Mouse (Mus musculus): Measurements from ENCODE around the gene Nfatc2.

Gene Nfatc2

DNA sequence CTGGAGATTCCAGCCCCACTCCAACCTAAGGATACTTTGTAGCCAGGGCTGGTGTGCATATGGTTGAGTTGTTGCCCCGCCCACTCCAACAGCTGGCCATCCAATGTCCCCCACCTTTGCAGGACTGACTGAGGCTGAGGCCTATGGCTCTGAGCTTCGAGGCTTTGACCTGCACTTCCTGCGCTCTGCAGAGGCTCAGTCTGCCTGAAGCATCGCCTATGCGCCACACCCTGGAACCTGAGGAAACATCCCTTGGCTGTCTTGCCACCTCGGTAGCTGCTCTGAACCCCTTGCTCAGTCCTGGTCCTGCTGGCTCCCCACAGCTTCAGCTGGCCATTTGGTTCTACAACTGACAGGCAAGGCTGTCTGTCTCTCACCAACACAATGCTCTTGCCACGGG is 24.1 kb downstream of the Nfatc2 start:
- DNase-seq (ENCODE audit: low read depth): no peak

DNA sequence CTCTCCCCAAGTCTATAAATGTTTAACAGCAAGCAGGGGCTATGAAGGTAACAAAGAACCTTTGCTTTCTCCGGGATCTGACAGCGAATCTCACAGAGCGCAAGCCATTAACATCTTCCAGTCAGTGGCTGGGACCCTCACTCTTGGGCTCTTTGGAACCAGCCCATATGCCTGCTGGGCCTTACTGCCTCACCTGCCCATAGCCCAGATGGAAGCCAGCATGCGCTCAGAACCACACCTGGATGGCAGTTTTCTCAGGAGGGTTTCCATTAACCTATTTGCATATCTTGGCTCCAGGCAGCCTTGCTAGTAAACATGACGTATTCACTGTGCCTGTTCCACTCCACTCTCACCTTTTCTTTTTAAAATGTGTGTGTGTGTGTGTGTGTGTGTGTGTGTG is 25.6 kb downstream of the Nfatc2 start:
- DNase-seq (ENCODE audit: low read depth): no peak

GRCm38 (mm10) chr2:168574934-168575333 is 26.5 kb downstream of the Nfatc2 start:
- no peak for DNase-seq (ENCODE audit: low read depth)

DNA sequence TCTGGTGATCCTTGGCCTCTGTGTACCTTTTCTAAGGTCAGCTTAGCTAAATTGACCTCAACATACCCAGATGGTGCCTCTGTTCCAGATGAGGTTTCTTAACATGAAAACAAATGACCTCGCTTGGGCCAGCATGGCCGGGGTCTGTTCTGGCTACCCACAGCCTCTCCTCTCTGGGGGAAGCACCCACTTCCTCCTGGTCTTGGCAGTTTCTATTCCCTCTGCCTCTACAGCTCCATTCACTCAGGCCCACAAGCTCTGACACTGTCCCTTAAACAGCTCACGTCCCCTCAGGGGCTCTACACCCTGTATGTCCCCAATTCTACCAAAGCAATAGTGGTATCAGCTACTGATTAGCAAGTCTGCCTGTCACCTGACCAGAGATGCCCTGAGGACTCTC is 27.6 kb downstream of the Nfatc2 start:
- DNase-seq (ENCODE audit: low read depth): no peak

DNA sequence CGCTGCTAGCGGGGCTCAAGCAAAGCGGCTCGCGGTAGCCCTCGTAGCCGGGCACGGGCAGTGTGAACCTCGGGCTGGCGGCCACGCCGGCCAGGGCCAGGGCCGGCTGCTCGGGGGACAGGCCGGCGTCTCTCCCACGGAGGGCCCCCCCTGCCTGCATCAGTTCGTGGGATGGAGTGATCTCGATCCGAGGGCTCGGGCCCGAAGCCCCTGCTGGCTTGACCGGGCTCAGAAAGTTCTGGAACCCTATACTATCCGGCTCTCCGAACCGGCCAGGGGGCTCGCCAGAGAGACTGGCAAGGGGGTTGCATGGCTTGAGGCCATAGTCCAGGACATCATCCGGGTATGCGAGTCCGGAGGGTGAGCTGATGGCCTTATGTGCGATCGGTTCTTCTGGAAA is 30.2 kb downstream of the Nfatc2 start:
- no peak for DNase-seq (ENCODE audit: low read depth)

DNA sequence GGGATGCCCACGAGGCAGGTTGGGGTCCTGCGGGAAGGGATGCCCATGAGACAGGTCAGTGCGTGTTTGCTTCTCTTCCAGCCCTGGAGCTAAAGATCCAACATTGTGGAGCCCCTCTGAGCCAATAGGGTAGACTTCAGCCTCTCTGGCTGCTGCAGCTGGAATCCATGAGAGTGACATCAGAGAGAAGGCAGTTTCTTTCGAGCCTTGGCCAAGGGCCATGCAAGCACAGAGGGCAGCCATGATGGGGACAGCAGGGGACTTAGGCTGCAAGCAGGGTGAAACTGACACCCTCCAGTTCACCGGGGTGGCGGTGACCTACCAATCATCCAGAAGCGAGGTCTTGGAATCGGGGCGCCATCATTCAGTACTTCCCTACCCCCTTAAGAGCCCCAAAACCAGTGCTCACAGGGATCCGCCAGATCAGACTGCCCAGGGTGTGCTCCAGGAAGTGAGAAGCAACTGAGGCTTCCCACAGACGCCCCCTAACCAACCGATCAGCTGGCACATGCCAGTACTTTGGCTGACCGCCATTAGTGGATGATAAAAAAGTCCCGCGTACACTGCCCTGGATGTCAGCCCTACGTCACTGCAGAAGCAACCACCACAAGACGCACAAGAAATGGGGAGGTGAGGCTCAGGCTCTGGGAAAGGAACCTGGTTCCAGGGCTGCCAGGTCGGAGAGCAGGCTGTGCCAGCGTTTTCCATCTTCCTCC is 35.8 kb downstream of the Nfatc2 start:
- no peak for DNase-seq (ENCODE audit: low read depth)

DNA sequence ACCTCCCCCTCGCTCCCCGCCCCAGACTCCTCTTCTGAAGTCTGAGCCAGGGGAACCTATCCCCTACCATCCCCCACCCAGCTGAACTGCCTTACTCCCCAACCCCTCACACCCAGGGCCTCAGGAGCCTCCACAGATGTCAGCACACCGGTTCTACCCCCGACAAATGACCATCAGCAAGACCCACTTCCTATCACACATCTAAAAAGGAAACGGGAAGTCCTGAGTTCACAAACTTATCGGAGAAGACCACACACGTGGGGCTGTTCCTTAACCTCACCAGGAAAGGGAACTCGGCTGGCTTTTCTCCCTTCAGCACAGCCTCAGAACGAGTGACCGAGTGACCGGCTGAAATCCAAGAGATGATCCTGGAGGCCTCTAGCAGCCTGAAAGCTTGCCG is 38.3 kb downstream of the Nfatc2 start:
- DNase-seq (ENCODE audit: low read depth): no peak

- no peak for DNase-seq (ENCODE audit: low read depth)
These were observed 44.4 kb downstream of the Nfatc2 start for GRCm38 (mm10) chr2:168557035-168557434.

DNA sequence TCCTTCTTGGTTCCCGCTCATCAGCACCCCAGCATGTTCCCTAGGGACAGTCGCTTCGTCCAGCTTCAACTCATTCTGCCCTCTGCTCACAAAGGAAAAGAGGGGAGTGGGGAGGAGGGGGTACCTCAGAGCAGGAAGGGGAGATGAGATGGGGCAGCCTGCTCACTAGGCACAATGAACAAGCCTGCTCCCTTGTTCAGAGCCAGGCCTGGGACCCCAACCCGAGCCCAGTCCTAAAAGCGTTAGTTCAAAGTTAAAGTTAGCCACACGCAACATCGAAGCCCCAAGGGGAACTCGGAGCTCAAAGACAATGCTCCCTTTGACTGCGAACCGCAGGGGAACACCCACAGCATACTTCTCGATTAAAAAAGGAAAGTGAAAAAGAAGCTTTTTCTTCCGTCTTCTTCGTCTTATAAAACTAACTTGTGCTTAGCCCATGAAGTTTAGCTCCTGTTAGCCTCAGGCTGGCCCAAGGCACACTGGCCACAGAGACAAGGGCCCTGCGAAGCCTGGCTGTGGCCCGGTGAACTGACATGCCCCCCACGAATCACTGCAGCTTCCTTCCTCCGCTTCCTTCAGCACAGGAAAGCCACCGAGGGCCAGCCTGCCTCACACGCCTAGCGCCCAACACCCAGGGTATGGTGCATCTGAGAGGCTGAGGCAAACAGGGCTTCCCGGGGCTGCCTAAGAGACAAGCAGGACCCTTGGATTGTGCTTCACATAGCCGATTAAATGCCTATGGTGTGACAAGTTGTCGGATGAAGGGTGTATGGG is 45.4 kb downstream of the Nfatc2 start:
- DNase-seq (ENCODE audit: low read depth): no peak

DNA sequence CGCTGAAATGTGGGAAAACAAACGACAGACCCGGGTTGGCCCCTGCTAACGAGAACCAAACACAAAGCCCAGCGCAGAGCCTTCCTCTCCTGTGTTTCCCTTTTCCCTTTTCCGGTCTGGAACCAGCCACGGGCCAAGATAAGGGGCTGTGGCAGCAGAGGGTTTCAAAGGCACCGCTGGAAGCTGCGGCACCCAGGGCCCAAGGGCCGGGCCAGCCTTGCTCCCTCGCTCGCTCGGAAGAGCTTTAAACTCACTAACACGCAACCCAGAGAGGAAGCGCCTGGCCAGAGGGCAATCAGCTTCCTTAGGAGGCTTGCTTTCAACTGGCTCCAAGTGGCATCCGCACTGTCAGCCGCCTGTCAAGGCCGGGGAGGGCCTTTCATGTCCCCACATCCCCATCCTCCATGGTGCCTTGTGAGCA is 47.9 kb downstream of the Nfatc2 start:
- DNase-seq (ENCODE audit: low read depth): no peak

DNA sequence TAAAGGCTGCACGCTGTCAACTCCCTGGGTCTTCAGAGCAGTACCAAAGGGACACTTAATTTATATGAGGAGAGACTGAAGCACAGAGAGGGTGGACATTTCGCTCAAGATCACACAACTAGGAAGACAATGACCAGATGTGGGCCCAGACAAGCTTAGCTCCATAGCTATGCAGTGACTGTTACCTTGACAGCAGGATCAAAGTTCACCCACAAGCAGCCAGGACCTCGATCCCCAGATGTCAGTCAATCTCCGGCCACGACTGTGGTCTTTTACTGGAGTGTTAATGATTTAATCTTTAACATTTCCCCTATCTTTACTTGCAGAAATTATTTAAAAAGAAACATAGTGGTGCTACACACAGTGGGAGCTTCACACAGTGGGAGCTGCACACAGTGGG is 49.1 kb downstream of the Nfatc2 start:
- DNase-seq (ENCODE audit: low read depth): no peak

DNA sequence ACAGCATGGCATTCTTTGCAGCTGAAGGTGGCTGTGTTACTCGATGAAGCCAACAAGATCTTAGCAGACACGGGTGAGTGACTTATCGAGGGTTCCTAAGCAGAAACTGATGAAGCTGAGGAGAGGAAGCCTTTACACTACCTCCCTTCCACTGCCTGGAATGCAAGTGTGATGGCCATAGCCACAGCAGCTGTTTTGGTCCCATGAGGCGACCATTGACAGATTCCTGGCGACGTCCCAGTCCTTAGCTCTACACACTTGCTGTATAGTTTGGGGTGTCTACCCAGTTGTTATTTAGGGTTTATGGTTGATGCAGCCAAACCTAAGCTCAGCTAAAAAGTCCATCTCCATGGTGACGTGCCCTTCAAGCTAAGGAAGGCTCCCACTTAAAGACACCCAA is 50.2 kb downstream of the Nfatc2 start:
- DNase-seq (ENCODE audit: low read depth): no peak

- no peak for DNase-seq (ENCODE audit: low read depth)
These were observed 52.1 kb downstream of the Nfatc2 start for GRCm38 (mm10) chr2:168549326-168549725.

DNA sequence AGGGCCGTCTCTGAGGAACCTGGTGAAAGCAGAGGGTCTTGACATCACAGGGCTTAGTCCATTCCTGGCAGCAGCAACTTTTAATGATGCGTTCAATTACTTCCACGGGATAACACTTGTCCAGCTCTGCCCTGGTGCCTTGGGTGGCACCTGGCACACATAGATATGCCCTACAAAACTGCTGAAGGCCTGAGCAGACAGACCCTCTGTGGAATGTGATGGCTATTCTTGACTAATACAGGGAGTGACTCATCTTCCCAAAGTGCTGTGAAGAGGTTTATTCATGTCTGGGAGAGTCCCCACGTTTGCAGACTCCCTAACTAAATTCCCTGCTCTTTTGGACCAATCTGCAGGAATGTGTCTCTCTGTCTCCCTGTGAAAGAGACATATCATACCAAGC is 53.4 kb downstream of the Nfatc2 start:
- DNase-seq (ENCODE audit: low read depth): no peak

DNA sequence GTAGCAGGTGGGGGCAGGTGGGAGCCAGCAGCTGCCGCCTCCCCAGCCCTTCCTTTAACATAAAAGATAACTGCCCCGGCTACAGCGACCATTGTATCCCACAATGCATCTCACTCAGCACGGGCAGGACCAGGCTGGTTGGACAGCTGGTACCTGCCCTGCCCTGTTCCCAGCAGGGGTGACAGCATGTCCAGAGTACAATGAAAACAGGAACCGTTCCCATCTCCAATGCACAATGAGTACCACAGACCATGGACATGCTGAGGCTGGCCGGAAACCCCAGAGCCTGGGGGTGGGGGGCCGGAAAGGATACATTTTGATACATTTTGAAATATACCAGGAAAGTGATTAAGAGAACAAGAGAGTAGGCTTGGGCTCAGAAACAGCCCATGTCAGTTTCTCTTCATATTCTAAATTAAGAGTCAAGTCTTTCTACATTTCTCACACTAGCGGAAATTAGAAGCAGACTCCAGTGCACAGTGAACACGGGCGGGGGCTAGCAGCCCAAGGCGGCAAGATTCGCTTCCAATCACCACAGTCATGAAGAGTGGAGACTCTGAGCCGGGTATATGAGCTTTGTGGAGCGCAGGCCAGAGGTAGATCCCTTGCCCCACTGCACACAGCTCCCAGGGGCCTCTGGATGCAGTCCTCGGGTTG is 55.4 kb downstream of the Nfatc2 start:
- DNase-seq (ENCODE audit: low read depth): no peak

GRCm38 (mm10) chr2:168544102-168544501 is 57.4 kb downstream of the Nfatc2 start:
- DNase-seq (ENCODE audit: low read depth): no peak

DNA sequence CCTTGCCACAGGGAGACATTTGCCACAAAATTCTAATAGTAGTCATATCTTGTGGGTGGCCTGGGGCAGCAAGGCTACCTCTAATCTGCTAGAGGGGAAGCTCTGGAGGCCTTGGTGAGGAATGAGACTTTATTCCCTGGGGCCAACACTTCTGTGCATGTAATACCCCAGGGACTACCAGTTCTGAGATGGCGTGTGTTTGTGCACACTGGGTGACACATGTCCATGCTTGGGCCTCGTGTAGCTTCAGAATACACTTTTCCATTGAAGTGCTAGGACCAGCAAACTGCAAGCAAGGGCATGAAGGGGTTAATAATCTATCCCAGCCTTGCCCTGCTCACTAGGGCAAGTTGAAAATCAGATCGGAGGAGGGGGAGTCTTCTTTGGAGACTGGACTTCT is 58.4 kb downstream of the Nfatc2 start:
- DNase-seq (ENCODE audit: low read depth): no peak

- no peak for DNase-seq (ENCODE audit: low read depth)
These were observed 60.2 kb downstream of the Nfatc2 start for GRCm38 (mm10) chr2:168541223-168541622.

- no peak for DNase-seq (ENCODE audit: low read depth)
These were observed 61.7 kb downstream of the Nfatc2 start for GRCm38 (mm10) chr2:168539594-168540222.

GRCm38 (mm10) chr2:168539026-168539425 is 62.4 kb downstream of the Nfatc2 start:
- DNase-seq (ENCODE audit: low read depth): no peak

DNA sequence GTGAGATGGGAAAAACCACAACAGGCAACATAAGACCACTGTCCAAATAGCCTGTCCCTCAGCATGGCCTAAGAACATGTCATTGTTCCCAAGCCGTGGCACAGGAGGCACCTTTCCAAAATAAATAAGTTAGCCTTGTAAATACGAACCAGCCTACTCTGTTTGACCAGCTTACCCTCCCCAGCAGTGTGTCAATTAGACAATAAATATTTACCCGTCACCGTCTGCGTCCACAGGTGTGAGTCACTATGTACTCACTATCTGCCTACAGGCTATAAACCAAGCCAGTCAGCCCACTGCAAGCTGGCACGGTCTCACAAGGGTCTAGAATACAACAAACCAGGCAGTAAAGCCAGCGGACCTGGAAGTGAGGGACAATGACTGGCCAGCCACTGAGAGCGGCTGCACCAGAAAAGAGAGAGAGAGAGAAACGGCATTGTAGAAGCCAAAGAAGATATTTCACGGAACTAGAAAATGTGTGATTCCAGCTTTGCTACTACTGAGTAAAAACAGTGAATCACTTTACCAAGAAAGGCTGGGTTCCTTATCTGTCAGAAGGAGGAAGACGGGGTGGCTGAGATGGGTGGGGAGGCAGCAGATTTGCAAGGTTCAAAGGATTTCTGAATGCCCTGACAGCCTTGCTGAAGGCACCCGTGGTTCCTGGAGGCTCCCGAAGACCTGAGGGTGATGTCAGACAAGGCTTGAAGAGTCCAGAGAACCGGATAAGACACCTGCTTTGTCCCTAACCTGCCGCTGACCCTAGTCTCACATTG is 69.2 kb downstream of the Nfatc2 start:
- no peak for DNase-seq (ENCODE audit: low read depth)

GRCm38 (mm10) chr2:168528551-168528950 is 72.9 kb downstream of the Nfatc2 start:
- no peak for DNase-seq (ENCODE audit: low read depth)
